Mouse (Mus musculus) neural tube, embryonic 12.5 days (tissue): ENCODE results near the gene Rhbdd1. TPM values are rescaled to one million over a fixed set of nuclear protein-coding genes. Genes with fewer than 3 reads are reported as not detected.

Experiments
- ATAC-seq: fragments of 200-750 bp; cut with Nextera tagmentation; 2 replicates; pipeline ENCODE4 v1.8.0; 2017; ENCODE audit warnings: low read depth, mild to moderate bottlenecking, moderate TSS enrichment, moderate library complexity; ENCODE audit not compliant: low FRiP score
- H3K27ac ChIP-seq: fragments of 300-500 bp; sonication (generic); 2 replicates; pipeline ENCODE4 v1.5.1; 2016
- H3K27me3 ChIP-seq: fragments of 300-500 bp; sonication (generic); replicated peaks from 2 replicates; pipeline ENCODE4 v1.6.1; 2016; ENCODE audit warnings: mild to moderate bottlenecking
- H3K36me3 ChIP-seq: fragments of 300-500 bp; sonication (generic); 2 replicates; pipeline ENCODE4 v1.6.1; 2016; ENCODE audit warnings: mild to moderate bottlenecking
- H3K4me1 ChIP-seq: fragments of 300-500 bp; sonication (generic); 2 replicates; pipeline ENCODE4 v1.6.1; 2016
- H3K4me2 ChIP-seq: fragments of 300-500 bp; sonication (generic); replicated peaks from 2 replicates; pipeline ENCODE4 v1.6.1; 2016; ENCODE audit warnings: mild to moderate bottlenecking
- H3K4me3 ChIP-seq: fragments of 300-500 bp; sonication (generic); 2 replicates; pipeline ENCODE4 v1.5.1; 2016
- H3K9ac ChIP-seq: fragments of 300-500 bp; sonication (generic); 2 replicates; pipeline ENCODE4 v1.6.1; 2016; ENCODE audit warnings: mild to moderate bottlenecking
- H3K9me3 ChIP-seq: fragments of 300-500 bp; sonication (generic); 2 replicates; pipeline ENCODE4 v1.6.1; 2016; ENCODE audit warnings: mild to moderate bottlenecking
- WGBS: fragments of 180-500 bp; shearing (Covaris S2); methylation state at CpG from one replicate; pipeline ENCODE4 v1.1.7; 2016; 5-methylcytosine and 5-hydroxymethylcytosine counted together
- polyA plus RNA-seq: library from polyadenylated mRNA; unstranded; fragments of >200 nt; fragmentation: Nextera tagmentation; extraction: Ambion mirVana; gene quantifications from 2 replicates; pipeline ENCODE4 v1.2.1, GENCODE M21; 2016

The Rhbdd1 gene
- polyA plus RNA-seq, 1 experiment from 2014 or later, result 9.5 TPM

DNA sequence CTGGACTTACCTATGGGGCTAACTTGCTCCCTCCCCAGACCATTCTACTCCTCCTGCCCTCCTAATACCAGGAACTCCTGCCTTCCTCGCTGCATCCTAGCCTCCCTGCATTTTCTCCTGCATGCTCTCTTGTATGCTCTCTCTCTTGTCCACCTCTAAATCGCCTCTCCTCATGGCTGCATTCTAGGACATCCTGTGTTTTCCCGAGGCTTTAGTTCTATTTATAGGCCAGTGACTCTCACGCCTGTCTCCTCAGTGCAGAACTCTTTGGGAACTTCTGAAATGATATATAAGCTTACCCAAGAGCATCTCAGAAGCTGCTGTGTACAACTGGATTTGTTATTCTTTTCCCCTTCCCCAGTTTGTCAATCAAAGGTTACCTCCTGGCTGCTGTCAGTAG, 95.8 kb downstream of the Rhbdd1 start:
- Histone ChIP-seq H3K36me3 (no peaks in the 10 kb centered on the region), H3K4me2 (no peak overlapping the region), H3K4me3 (no peak overlapping the region), H3K4me1 (0 out of 2 replicates have a peak, but pooled peaks cover 4% of the 10 kb centered on the region), H3K27ac (no peak overlapping the region), H3K9me3 (no peaks in the 10 kb centered on the region), H3K9ac (no peak overlapping the region), H3K27me3 (no peaks in the 10 kb centered on the region)
- ATAC-seq, result no peak
- 71% methylated on average over 4 of the region's 4 CpGs for WGBS

- Histone ChIP-seq H3K4me2 (no peak overlapping the region), H3K4me3 (no peak overlapping the region), H3K9ac (no peak overlapping the region), H3K36me3 (no peaks in the 10 kb centered on the region), H3K27ac (no peak overlapping the region), H3K4me1 (0 out of 2 replicates have a peak, but pooled peaks cover 4% of the 10 kb centered on the region), H3K9me3 (no peaks in the 10 kb centered on the region), H3K27me3 (no peaks in the 10 kb centered on the region)
- 94% methylated on average over 3 of the region's 3 CpGs for whole genome bisulfite sequencing
- no peak for ATAC-seq
These were observed 98.3 kb downstream of the Rhbdd1 start for GRCm38 (mm10) chr1:82414434-82415045.

DNA sequence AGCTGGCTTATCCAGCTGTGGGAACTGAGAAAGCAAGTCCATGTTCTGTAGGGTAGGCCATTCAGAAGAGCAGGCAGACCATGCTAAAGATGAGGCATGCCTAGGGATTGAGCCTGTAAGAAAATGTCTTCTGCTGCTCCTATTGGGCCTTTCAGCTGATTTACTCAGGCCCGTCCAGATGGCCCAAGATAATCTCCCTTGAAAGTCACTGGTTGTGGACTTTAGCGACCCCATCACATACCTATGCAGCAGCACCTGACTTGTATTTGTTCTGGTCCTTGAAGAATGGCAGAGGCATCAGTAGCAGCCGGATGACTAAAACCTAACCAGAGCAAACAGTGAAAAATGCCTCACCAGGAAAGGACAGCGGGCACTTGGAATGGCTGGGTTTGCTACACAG, 99.4 kb downstream of the Rhbdd1 start:
- H3K4me1 ChIP-seq, result 0 out of 2 replicates have a peak, but pooled peaks cover 4% of the 10 kb centered on the region
- H3K4me3 ChIP-seq, result no peak overlapping the region
- no peak overlapping the region for H3K27ac ChIP-seq
- no peak for ATAC-seq
- no peaks in the 10 kb centered on the region for H3K27me3 ChIP-seq
- no peaks in the 10 kb centered on the region for H3K9me3 ChIP-seq
- no peak overlapping the region for H3K4me2 ChIP-seq
- WGBS, result 83% methylated on average over 4 of the region's 4 CpGs
- H3K9ac ChIP-seq, result no peak overlapping the region
- no peaks in the 10 kb centered on the region for H3K36me3 ChIP-seq

GRCm38 (mm10) chr1:82427729-82428128, 111.5 kb downstream of the Rhbdd1 start:
- H3K4me2 ChIP-seq, result no peak overlapping the region
- no peaks in the 10 kb centered on the region for H3K27me3 ChIP-seq
- no peaks in the 10 kb centered on the region for H3K4me1 ChIP-seq
- no peak overlapping the region for H3K27ac ChIP-seq
- no peak overlapping the region for H3K4me3 ChIP-seq
- no peak overlapping the region for H3K9ac ChIP-seq
- 53% methylated on average over 5 of the region's 5 CpGs for WGBS
- no peaks in the 10 kb centered on the region for H3K9me3 ChIP-seq
- H3K36me3 ChIP-seq, result no peaks in the 10 kb centered on the region
- peak; percentile 29; the same call in 1 of the 2 replicates for ATAC-seq

DNA sequence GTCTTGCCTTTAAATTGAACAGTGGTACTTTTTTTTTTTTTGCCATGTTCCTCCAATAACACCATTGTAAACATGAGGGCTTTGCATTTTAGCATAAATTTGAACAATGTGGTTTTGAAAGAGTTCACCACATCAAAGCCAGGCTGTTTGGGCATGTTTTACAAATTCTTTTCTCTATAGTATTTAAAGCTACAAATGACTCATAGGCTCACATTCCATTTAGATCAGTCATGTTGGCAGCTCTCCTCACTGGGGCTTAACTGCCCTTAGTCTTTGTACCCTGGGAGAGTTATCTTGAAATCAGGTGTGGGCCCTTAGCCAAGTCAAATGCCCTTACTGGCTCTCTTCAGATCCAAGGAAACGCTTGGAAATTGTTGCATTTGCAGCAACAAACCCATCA, 112.8 kb downstream of the Rhbdd1 start:
- WGBS, result 71% methylated on average over 1 of the region's 1 CpGs
- Histone ChIP-seq H3K9ac (no peak overlapping the region), H3K4me1 (peaks cover 5% of the 10 kb centered on the region; the same call in 1 of the 2 replicates), H3K36me3 (no peaks in the 10 kb centered on the region), H3K27ac (no peak overlapping the region), H3K27me3 (no peaks in the 10 kb centered on the region), H3K9me3 (no peaks in the 10 kb centered on the region), H3K4me3 (no peak overlapping the region), H3K4me2 (no peak overlapping the region)
- no peak for ATAC-seq

- 64% methylated on average over 15 of the region's 15 CpGs for WGBS
- H3K27me3 ChIP-seq, result no peaks in the 10 kb centered on the region
- peak; percentile 85 for ATAC-seq
- H3K4me2 ChIP-seq, result no peak overlapping the region
- H3K4me3 ChIP-seq, result no peak overlapping the region
- H3K9ac ChIP-seq, result no peak overlapping the region
- H3K36me3 ChIP-seq, result no peaks in the 10 kb centered on the region
- H3K27ac ChIP-seq, result no peak overlapping the region
- H3K4me1 ChIP-seq, result peaks cover 5% of the 10 kb centered on the region; the same call in 1 of the 2 replicates
- no peaks in the 10 kb centered on the region for H3K9me3 ChIP-seq
These were observed 116.8 kb downstream of the Rhbdd1 start for GRCm38 (mm10) chr1:82432919-82433648.

GRCm38 (mm10) chr1:82433649-82434005, 117.4 kb downstream of the Rhbdd1 start:
- Histone ChIP-seq H3K9ac (no peak overlapping the region), H3K9me3 (no peaks in the 10 kb centered on the region), H3K36me3 (no peaks in the 10 kb centered on the region), H3K4me2 (no peak overlapping the region), H3K27me3 (no peaks in the 10 kb centered on the region), H3K4me1 (peaks cover 5% of the 10 kb centered on the region; the same call in 1 of the 2 replicates), H3K27ac (no peak overlapping the region), H3K4me3 (no peak overlapping the region)
- no peak; the same call in 1 of the 2 replicates for ATAC-seq
- WGBS, result 77% methylated on average over 5 of the region's 5 CpGs

- Histone ChIP-seq H3K9ac (no peak overlapping the region), H3K4me3 (no peak overlapping the region), H3K27ac (no peak overlapping the region), H3K36me3 (no peaks in the 10 kb centered on the region), H3K4me1 (peaks cover 5% of the 10 kb centered on the region; the same call in 1 of the 2 replicates), H3K9me3 (no peaks in the 10 kb centered on the region), H3K4me2 (no peak overlapping the region), H3K27me3 (no peaks in the 10 kb centered on the region)
- no peak for ATAC-seq
- 66% methylated on average over 3 of the region's 3 CpGs for WGBS
These were observed 121.0 kb downstream of the Rhbdd1 start for GRCm38 (mm10) chr1:82437273-82437672.

DNA sequence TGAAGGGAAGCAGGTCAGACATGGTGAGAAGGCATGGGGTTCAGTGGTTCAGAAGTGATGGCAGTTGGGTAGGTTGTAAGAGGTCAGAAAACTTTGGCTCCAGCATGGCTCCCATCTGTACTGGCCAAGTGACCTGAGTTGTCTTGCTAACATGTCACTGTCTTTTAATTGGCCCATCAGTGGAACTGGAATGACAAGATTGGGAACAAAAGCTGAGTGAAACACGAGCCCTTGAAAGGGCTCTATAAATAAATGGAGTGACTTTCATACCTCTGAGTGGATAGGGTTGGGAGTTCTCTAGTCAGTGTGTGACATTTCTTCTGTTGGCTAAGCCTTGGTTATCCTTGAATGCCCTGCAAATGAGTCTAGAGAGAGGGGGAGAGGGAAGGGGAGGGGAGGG, 123.9 kb downstream of the Rhbdd1 start:
- Histone ChIP-seq H3K9ac (no peak overlapping the region), H3K36me3 (no peaks in the 10 kb centered on the region), H3K4me2 (no peak overlapping the region), H3K9me3 (no peaks in the 10 kb centered on the region), H3K4me3 (no peak overlapping the region), H3K27me3 (no peaks in the 10 kb centered on the region), H3K4me1 (no peaks in the 10 kb centered on the region), H3K27ac (no peak overlapping the region)
- no peak for ATAC-seq
- WGBS, result 62% methylated on average over 1 of the region's 1 CpGs

GRCm38 (mm10) chr1:82443517-82443916, 127.3 kb downstream of the Rhbdd1 start:
- no peaks in the 10 kb centered on the region for H3K4me1 ChIP-seq
- no peaks in the 10 kb centered on the region for H3K36me3 ChIP-seq
- no peak overlapping the region for H3K4me2 ChIP-seq
- H3K9ac ChIP-seq, result no peak overlapping the region
- ATAC-seq, result no peak
- no peaks in the 10 kb centered on the region for H3K9me3 ChIP-seq
- no peak overlapping the region for H3K27ac ChIP-seq
- H3K27me3 ChIP-seq, result no peaks in the 10 kb centered on the region
- H3K4me3 ChIP-seq, result no peak overlapping the region
- 61% methylated on average over 4 of the region's 4 CpGs for WGBS

GRCm38 (mm10) chr1:82446049-82446448, 129.8 kb downstream of the Rhbdd1 start:
- Histone ChIP-seq H3K9me3 (no peaks in the 10 kb centered on the region), H3K9ac (no peak overlapping the region), H3K4me3 (no peak overlapping the region), H3K4me1 (no peaks in the 10 kb centered on the region), H3K27me3 (no peaks in the 10 kb centered on the region), H3K36me3 (no peaks in the 10 kb centered on the region), H3K27ac (no peak overlapping the region), H3K4me2 (no peak overlapping the region)
- WGBS, result 75% methylated on average over 7 of the region's 7 CpGs
- no peak for ATAC-seq

GRCm38 (mm10) chr1:82449851-82450250, 133.6 kb downstream of the Rhbdd1 start:
- Histone ChIP-seq H3K4me1 (no peaks in the 10 kb centered on the region), H3K9ac (no peak overlapping the region), H3K36me3 (no peaks in the 10 kb centered on the region), H3K27me3 (no peaks in the 10 kb centered on the region), H3K27ac (no peak overlapping the region), H3K4me2 (no peak overlapping the region), H3K4me3 (no peak overlapping the region), H3K9me3 (no peaks in the 10 kb centered on the region)
- no peak for ATAC-seq
- WGBS, result 90% methylated on average over 4 of the region's 4 CpGs
